Mouse (Mus musculus) forebrain, embryonic 16.5 days (tissue): Measurements from ENCODE around the gene Gm28308. TPM values are rescaled to one million over a fixed set of nuclear protein-coding genes. Genes with fewer than 3 reads are reported as not detected.

ENCODE experiments used
- ATAC-seq: fragments of 200-750 bp; cut with Nextera tagmentation; 2 replicates; pipeline ENCODE4 v1.8.0; 2017; ENCODE audit warnings: mild to moderate bottlenecking, moderate library complexity
- H3K27ac ChIP-seq: fragments of 300-500 bp; sonication (generic); 2 replicates; pipeline ENCODE4 v1.5.1; 2014; ENCODE audit warnings: low read length, control low read depth
- H3K27me3 ChIP-seq: fragments of 300-500 bp; sonication (generic); replicated peaks from 2 replicates; pipeline ENCODE4 v1.6.1; 2014; ENCODE audit warnings: low read length; ENCODE audit not compliant: control insufficient read depth, insufficient read depth
- H3K36me3 ChIP-seq: fragments of 300-500 bp; sonication (generic); 2 replicates; pipeline ENCODE4 v1.6.1; 2014; ENCODE audit not compliant: control insufficient read depth, insufficient read depth
- H3K4me1 ChIP-seq: fragments of 300-500 bp; sonication (generic); replicated peaks from 2 replicates; pipeline ENCODE4 v1.6.1; 2014; ENCODE audit warnings: low read length; ENCODE audit not compliant: control insufficient read depth, insufficient read depth
- H3K4me2 ChIP-seq: fragments of 300-500 bp; sonication (generic); 2 replicates; pipeline ENCODE4 v1.6.1; 2014; ENCODE audit warnings: mild to moderate bottlenecking, low read length, control low read depth
- H3K4me3 ChIP-seq: fragments of 300-500 bp; sonication (generic); replicated peaks from 2 replicates; pipeline ENCODE4 v1.5.1; 2014; ENCODE audit warnings: mild to moderate bottlenecking, low read length, control low read depth
- H3K9ac ChIP-seq: fragments of 300-500 bp; sonication (generic); replicated peaks from 2 replicates; pipeline ENCODE4 v1.6.1; 2014; ENCODE audit warnings: low read depth, low read length, control low read depth
- H3K9me3 ChIP-seq: fragments of 300-500 bp; sonication (generic); 2 replicates; pipeline ENCODE4 v1.6.1; 2016; ENCODE audit warnings: low read length; ENCODE audit not compliant: control insufficient read depth
- WGBS: fragments of 180-500 bp; shearing (Covaris S2); extraction: QIAGEN DNeasy Blood & Tissue Kit; methylation state at CpG from one replicate; pipeline ENCODE4 v1.1.7; 2014; 5-methylcytosine and 5-hydroxymethylcytosine counted together
- polyA plus RNA-seq: library from polyadenylated mRNA; unstranded; fragments of >200 nt; fragmentation: Nextera tagmentation; extraction: Ambion mirVana; gene quantifications from 2 replicates; pipeline ENCODE4 v1.2.1, GENCODE M21; 2015

The Gm28308 gene
- polyA plus RNA-seq, 1 experiment from 2014 or later, result not detected

GRCm38 (mm10) chr6:52227470-52228222 is 14.5 kb upstream of the Gm28308 start:
- Histone ChIP-seq H3K4me2 (no peak overlapping the region), H3K4me3 (no peak overlapping the region), H3K9ac (no peak overlapping the region), H3K36me3 (no peaks in the 10 kb centered on the region), H3K9me3 (no peaks in the 10 kb centered on the region), H3K27ac (no peak overlapping the region), H3K27me3 (peaks cover 90% of the 10 kb centered on the region), H3K4me1 (no peaks in the 10 kb centered on the region)
- ATAC-seq, result no peak
- 2% methylated on average over 11 of the region's 11 CpGs for WGBS

DNA sequence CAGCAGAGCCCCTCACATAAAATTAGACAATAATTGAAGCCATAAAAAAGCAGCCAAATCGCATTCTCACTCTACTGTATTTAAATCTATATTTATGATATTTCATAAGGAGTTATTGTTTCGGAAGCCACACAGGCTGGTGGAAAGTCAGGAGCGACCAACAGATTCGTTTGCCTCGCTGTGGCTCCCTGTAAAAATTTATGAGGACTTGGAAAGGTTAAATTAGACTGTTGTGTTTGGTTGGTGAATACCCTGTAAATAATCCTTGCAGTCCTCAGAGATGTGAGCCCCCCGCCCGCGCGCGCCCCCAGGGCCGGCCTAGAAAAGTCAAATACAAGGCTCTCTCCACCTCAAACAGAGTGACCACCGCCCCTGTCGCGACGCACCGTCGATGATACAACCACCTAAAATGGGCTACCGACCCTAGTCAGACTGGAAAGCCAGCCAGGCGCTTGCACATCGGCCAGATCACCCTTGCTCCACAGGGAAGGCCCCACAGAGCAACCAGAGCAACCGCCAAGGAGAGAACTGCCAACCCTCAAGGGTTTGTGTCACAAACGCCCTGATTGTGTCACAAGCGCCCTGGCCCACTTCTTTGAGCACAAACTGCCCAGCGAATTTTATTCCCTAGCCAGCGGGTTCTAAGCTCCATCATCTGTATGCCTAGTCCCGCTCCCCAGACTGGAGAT is 13.6 kb upstream of the Gm28308 start:
- Histone ChIP-seq H3K9me3 (no peaks in the 10 kb centered on the region), H3K36me3 (no peaks in the 10 kb centered on the region), H3K27ac (no peak overlapping the region), H3K4me1 (0 out of 2 replicates have a peak, but pooled peaks cover 4% of the 10 kb centered on the region), H3K27me3 (peaks cover 90% of the 10 kb centered on the region), H3K9ac (no peak overlapping the region), H3K4me2 (no peak overlapping the region), H3K4me3 (no peak overlapping the region)
- ATAC-seq, result no peak
- 4% methylated on average over 26 of the region's 26 CpGs for WGBS

DNA sequence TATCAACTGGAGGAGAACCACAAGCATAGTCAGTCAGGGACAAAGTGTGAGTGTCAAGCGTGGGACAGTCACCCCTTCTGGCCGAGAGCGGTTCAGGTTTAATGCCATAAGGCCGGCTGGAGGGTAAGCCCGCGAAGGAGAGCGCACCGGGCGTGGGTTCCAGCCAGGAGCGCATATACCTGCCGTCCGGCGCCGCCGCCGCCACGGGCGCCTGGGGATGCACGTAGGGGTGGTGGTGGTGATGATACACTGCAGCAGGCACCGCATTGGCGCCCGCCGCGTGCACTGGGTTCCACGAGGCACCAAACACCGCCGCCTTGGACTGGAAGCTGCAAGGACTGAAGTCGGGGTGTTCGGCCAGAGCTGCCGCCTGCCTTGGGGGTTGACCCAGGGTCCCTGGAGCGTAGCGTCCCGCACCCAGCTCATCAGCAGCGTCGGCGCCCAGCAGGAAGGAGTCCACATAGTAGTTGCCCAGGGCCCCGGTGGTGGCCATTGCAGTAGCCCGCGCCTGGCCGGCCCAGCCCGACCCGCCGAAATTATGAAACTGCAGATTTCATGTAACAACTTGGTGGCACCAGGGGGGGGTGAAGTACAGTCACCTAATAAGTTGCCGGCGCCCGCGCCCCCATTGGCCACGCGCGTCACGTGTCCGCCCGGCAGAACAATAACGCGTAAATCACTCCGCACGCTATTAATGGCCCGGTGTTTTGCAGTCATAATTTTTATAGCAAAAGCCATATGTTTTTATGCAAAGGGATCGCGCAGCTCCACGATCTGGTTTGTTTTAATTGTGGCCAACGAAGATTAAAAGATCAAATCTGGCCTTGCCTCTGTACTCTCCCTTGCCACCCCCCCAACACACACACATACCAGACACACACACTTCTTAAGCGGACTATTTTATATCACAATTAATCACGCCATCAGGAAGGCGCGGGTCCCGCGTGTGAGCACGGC is 12.8 kb upstream of the Gm28308 start:
- no peaks in the 10 kb centered on the region for H3K9me3 ChIP-seq
- peaks cover 93% of the 10 kb centered on the region for H3K27me3 ChIP-seq
- no peak overlapping the region for H3K9ac ChIP-seq
- H3K4me3 ChIP-seq, result no peak overlapping the region
- WGBS, result 2% methylated on average over 69 of the region's 69 CpGs
- no peaks in the 10 kb centered on the region for H3K36me3 ChIP-seq
- H3K27ac ChIP-seq, result no peak overlapping the region
- no peak overlapping the region for H3K4me2 ChIP-seq
- H3K4me1 ChIP-seq, result peaks cover 9% of the 10 kb centered on the region
- ATAC-seq, result no peak

GRCm38 (mm10) chr6:52224895-52225611 is 11.9 kb upstream of the Gm28308 start:
- Histone ChIP-seq H3K36me3 (no peaks in the 10 kb centered on the region), H3K27me3 (peaks cover 94% of the 10 kb centered on the region), H3K9ac (no peak overlapping the region), H3K4me3 (no peak overlapping the region), H3K4me1 (peaks cover 9% of the 10 kb centered on the region), H3K9me3 (no peaks in the 10 kb centered on the region), H3K27ac (no peak overlapping the region), H3K4me2 (no peak overlapping the region)
- 1% methylated on average over 36 of the region's 36 CpGs for WGBS
- no peak for ATAC-seq

DNA sequence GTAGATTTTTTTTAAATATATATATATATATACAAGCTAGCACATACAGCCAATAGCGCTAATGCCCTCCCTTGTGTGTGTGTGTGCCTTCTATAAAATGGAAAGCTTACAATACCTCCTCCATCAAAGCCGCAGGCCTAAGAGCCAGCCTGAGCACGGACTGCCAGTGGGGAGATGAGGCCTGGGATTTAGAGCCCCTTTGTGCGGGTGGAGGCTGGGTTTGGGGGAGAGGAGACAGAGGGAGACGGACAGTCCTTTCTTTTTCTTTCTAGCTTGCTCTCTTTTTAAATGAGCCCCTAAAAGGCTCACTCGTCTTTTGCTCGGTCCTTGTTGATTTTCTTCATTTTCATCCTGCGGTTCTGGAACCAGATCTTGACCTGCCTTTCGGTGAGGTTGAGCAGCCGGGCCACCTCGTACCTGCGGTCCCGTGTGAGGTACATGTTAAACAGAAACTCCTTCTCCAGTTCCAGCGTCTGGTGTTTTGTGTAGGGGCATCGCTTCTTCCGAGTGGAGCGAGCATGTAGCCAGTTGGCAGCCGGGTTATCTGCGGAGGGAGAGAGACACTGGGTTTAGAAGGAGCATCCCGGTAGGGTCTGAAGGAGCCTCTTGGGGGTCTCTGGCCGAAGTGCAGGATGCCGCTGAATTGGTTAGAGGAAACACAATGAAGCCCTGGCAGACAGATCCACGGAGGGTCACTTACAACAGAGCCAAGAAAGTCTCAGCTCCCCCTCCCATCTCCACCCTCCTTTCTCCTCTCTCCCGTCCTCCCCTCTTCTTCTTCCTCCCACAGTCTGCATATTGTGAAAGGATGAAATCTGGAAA is 11.0 kb upstream of the Gm28308 start:
- peaks cover 95% of the 10 kb centered on the region for H3K27me3 ChIP-seq
- under 1% methylated on average over 24 of the region's 24 CpGs for WGBS
- no peaks in the 10 kb centered on the region for H3K9me3 ChIP-seq
- H3K9ac ChIP-seq, result no peak overlapping the region
- H3K4me3 ChIP-seq, result no peak overlapping the region
- no peaks in the 10 kb centered on the region for H3K36me3 ChIP-seq
- no peak overlapping the region for H3K27ac ChIP-seq
- no peak for ATAC-seq
- H3K4me1 ChIP-seq, result peaks cover 9% of the 10 kb centered on the region
- H3K4me2 ChIP-seq, result no peak overlapping the region

GRCm38 (mm10) chr6:52222729-52223128 is 9.6 kb upstream of the Gm28308 start:
- Histone ChIP-seq H3K4me3 (no peak overlapping the region), H3K4me1 (peaks cover 9% of the 10 kb centered on the region), H3K9ac (no peak overlapping the region), H3K27ac (no peak overlapping the region), H3K4me2 (no peak overlapping the region), H3K36me3 (no peaks in the 10 kb centered on the region), H3K27me3 (peaks cover 95% of the 10 kb centered on the region), H3K9me3 (no peaks in the 10 kb centered on the region)
- no peak for ATAC-seq
- 14% methylated on average over 13 of the region's 13 CpGs for whole genome bisulfite sequencing

DNA sequence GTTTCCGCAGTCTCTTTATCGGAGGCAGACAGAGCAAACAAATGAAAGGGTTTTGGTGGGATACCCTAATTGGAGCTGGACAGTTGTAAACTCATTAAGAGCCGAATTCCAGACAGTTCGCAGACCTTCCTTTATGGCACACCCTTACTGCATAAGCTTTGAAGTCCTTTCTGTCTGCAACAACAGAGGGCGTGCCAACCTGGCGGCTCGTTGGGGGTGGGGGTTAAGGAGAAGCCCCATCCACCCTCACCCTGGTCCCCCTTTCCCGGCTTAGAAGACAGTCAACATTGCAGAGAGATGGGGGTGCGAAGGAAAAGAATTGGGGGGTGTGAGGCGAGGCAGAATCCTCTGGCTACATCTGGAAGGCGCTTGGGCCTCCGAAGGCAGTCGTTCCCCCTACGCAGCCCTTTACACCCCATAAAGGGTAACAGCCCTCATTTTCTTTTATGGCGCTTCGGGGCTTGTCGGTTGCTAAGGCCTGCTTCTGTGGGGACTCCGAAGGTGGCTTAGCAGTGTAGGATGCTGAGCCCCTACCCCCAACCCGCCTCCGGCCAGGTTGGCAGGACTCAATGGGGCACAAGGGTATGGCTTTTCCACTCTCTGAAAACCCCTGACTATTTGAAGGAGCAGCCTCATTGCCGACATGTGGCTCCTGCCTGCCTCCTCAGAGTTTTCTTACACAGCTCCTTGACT is 9.0 kb upstream of the Gm28308 start:
- H3K27me3 ChIP-seq, result peaks cover 95% of the 10 kb centered on the region
- peak; percentile 24; the same call in 1 of the 2 replicates for ATAC-seq

More for the DNA sequence above, 9.0 kb upstream of the Gm28308 start:
- Histone ChIP-seq H3K4me3 (peak overlapping the region; percentile 51), H3K36me3 (no peaks in the 10 kb centered on the region), H3K4me1 (peaks cover 13% of the 10 kb centered on the region), H3K9ac (no peak overlapping the region), H3K4me2 (peak overlapping the region; percentile 95), H3K27ac (no peak overlapping the region), H3K9me3 (no peaks in the 10 kb centered on the region)
- WGBS, result 6% methylated on average over 21 of the region's 21 CpGs
